Mouse (Mus musculus): ENCODE measurements at regions not wholly inside any gene's neighbourhood (a gene's known extent, or its start where the extent isn't known, plus 50 kb on each side); places are given as distances from the start of the nearest gene placed in this dataset.

DNA sequence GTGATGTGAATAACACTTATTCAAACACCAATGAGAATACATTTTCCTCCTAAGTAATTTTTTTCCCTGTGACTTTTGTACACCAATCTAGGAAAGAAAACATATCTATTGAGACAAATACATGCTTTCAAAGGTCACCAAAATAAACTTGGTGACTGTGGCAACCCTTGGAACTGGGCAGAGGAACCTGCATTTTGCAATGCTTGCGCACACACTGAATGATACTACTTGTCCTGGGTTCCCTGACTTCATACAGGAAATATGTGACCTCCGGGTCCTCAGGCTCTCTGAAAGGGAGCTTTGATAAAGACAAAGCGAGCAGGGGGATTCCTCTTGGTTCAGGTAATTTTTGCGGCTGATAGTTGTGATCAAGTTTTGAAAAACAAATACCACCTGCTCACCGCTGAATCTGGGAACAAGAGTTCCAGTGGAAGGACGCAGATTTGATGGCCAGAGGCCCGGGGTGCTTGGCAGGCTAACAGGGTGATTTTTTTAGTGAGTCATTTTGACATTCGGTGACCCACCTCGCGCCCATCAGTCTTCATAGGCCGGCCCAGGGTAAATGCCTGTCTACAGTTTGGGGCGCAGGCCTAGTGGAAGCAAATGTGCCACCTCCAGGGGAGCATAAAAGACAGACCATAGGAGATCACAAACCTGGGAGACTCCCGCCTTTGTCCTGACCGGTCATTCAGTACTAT, 203.0 kb downstream of the Enc1 start:
- TF ChIP-seq CTCF (IDR thresholded peaks at IDR 0.05 in 2 of 3, conservative IDR thresholded peaks at IDR 0.05 in 1 of 3; ENCODE audit: control insufficient read depth in 1 of 3, insufficient read depth in 1 of 3, low read depth in 2 of 3, low read length in 3 of 3, poor library complexity in 1 of 3, severe bottlenecking in 1 of 3) (no peak), MAZ (IDR thresholded peaks at IDR 0.05; ENCODE audit: low read depth, low read length) (no peak), POLR2A (IDR thresholded peaks at IDR 0.05; ENCODE audit: control insufficient read depth in 1 of 2, insufficient read depth in 1 of 2, low read depth in 1 of 2, low read length in 2 of 2, poor library complexity in 1 of 2) (no peak), MAFK (IDR thresholded peaks at IDR 0.05; ENCODE audit: borderline replicate concordance, low read depth, low read length) (no peak), JUND (IDR thresholded peaks at IDR 0.05; ENCODE audit: low read depth, low read length) (no peak), KAT2A (conservative IDR thresholded peaks at IDR 0.05; ENCODE audit: low read depth, low read length) (no peak), SIN3A (IDR thresholded peaks at IDR 0.05; ENCODE audit: low read length) (no peak), POLR2AphosphoS2 (IDR thresholded peaks at IDR 0.05; ENCODE audit: low read length) (no peak), MXI1 (IDR thresholded peaks at IDR 0.05; ENCODE audit: low read depth, low read length) (no peak), GABPA (IDR thresholded peaks at IDR 0.05; ENCODE audit: low read depth, low read length) (no peak), UBTF (IDR thresholded peaks at IDR 0.05; ENCODE audit: borderline replicate concordance, insufficient read depth, low read depth, low read length) (no peak), ZNF384 (IDR thresholded peaks at IDR 0.05; ENCODE audit: low read depth, low read length) (no peak), POLR2AphosphoS5 (IDR thresholded peaks at IDR 0.05; ENCODE audit: borderline replicate concordance, low read depth, low read length) (no peak)

All from MEL (cell line).